Mouse (Mus musculus) midbrain, embryonic 14.5 days (tissue): ENCODE results near the gene Mrps34. TPM values are rescaled to one million over a fixed set of nuclear protein-coding genes. Genes with fewer than 3 reads are reported as not detected.
A peak's percentile ranks its signal among the peaks of the same experiment; 100 is the strongest.
"Not testable (repeated sequence)": the region's sequence is repeated elsewhere in the genome, so short reads cannot be mapped to it uniquely, and the experiment has no call there.

Source experiments
- ATAC-seq: fragments of 200-750 bp; cut with Nextera tagmentation; 2 replicates; pipeline ENCODE4 v1.8.0; 2017; ENCODE audit warnings: moderate number of reproducible peaks, moderate library complexity; ENCODE audit not compliant: low FRiP score, low TSS enrichment
- DNase-seq: peaks from one replicate; pipeline ENCODE4 v3.0.0-alpha.2; 2015
- H3K27ac ChIP-seq: fragments of 300-500 bp; sonication (generic); replicated peaks from 2 replicates; pipeline ENCODE4 v1.5.1; 2014; ENCODE audit warnings: mild to moderate bottlenecking, low read depth, low read length, moderate library complexity
- H3K27me3 ChIP-seq: fragments of 300-500 bp; sonication (generic); 2 replicates; pipeline ENCODE4 v1.6.1; 2014; ENCODE audit warnings: low read length, control low read depth, mixed read lengths; ENCODE audit not compliant: control insufficient read depth, insufficient read depth
- H3K36me3 ChIP-seq: fragments of 300-500 bp; sonication (generic); 2 replicates; pipeline ENCODE4 v1.6.1; 2014; ENCODE audit warnings: low read length, control low read depth; ENCODE audit not compliant: control insufficient read depth, insufficient read depth
- H3K4me1 ChIP-seq: fragments of 300-500 bp; sonication (generic); 2 replicates; pipeline ENCODE4 v1.6.1; 2014; ENCODE audit warnings: mild to moderate bottlenecking, antibody characterized with exemption, low read length, control low read depth; ENCODE audit not compliant: control insufficient read depth, insufficient read depth
- H3K4me2 ChIP-seq: fragments of 300-500 bp; sonication (generic); 2 replicates; pipeline ENCODE4 v1.6.1; 2014; ENCODE audit warnings: mild to moderate bottlenecking, low read length, moderate library complexity
- H3K4me3 ChIP-seq: fragments of 300-500 bp; sonication (generic); replicated peaks from 2 replicates; pipeline ENCODE4 v1.5.1; 2014; ENCODE audit warnings: low read depth, low read length
- H3K9ac ChIP-seq: fragments of 300-500 bp; sonication (generic); replicated peaks from 2 replicates; pipeline ENCODE4 v1.6.1; 2014; ENCODE audit warnings: mild to moderate bottlenecking, low read length, moderate library complexity
- H3K9me3 ChIP-seq: fragments of 300-500 bp; sonication (generic); 2 replicates; pipeline ENCODE4 v1.6.1; 2016; ENCODE audit warnings: low read length, control low read depth, mixed read lengths; ENCODE audit not compliant: control insufficient read depth
- WGBS: fragments of 180-500 bp; shearing (Covaris S2); extraction: QIAGEN DNeasy Blood & Tissue Kit; methylation state at CpG from one replicate; pipeline ENCODE4 v1.1.7; 2014; 5-methylcytosine and 5-hydroxymethylcytosine counted together
- polyA plus RNA-seq: library from polyadenylated mRNA; unstranded; fragments of >200 nt; fragmentation: Nextera tagmentation; extraction: Ambion mirVana; gene quantifications from 2 replicates; pipeline ENCODE4 v1.2.1, GENCODE M21; 2014

The Mrps34 gene
- polyA plus RNA-seq, 1 experiment from 2014 or later: 74.7 TPM

DNA sequence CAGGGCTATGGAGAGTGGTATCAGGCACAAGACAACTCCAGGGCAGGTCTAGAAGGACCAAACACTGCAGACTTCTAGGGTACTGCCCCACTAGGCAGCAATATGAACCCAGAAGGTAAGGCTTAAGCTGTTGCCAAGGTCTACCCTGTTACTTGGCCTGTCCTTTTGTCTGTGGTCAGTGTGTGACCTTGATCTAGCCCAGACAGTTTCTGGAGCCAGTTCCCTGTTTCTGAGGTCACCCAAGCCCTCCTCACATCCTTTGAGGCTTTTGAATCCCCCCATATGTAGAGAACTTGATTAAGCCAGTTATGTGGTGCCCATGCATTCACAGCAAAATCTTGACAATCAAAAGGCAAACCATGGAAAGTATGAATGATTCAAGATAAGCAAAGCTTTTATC lies 40.8 kb downstream of the Mrps34 start:
- ATAC-seq (no peak), DNase-seq (no peak)
- Histone ChIP-seq H3K4me3 (peak overlapping the region; percentile 91), H3K9ac (peak overlapping the region; percentile 93), H3K36me3 (peaks cover 11% of the 10 kb centered on the region; the same call in 1 of the 2 replicates), H3K4me2 (peak overlapping the region; percentile 61), H3K9me3 (no peaks in the 10 kb centered on the region), H3K27me3 (no peaks in the 10 kb centered on the region), H3K4me1 (peaks cover 20% of the 10 kb centered on the region), H3K27ac (no peak overlapping the region)

GRCm38 (mm10) chr17:24936259-24937237 lies 41.6 kb downstream of the Mrps34 start, which contains the start of gene Mapk8ip3:
Gene Mapk8ip3, minus strand, starts transcription at chr17:24936977.
- H3K4me3 ChIP-seq: peak within 1 kb of the TSS; percentile 91
- H3K27ac ChIP-seq: peak within 1 kb of the TSS; percentile 92
- ATAC-seq (peak; percentile 97), DNase-seq (peak; percentile 97)
- peaks cover 14% of the 10 kb centered on the region for H3K36me3 ChIP-seq
- peak within 1 kb of the TSS; percentile 93 for H3K9ac ChIP-seq
- WGBS: under 1% methylated on average over 78 of the region's 78 CpGs
- H3K4me1 ChIP-seq: peaks cover 20% of the 10 kb centered on the region
- peak within 1 kb of the TSS; percentile 61 for H3K4me2 ChIP-seq
- no peaks in the 10 kb centered on the region for H3K9me3 ChIP-seq
- H3K27me3 ChIP-seq: no peaks in the 10 kb centered on the region

- peaks cover 20% of the 10 kb centered on the region for H3K4me1 ChIP-seq
- H3K27me3 ChIP-seq: no peaks in the 10 kb centered on the region
- H3K27ac ChIP-seq: peak overlapping the region; percentile 92
- peaks cover 13% of the 10 kb centered on the region for H3K36me3 ChIP-seq
- 48% methylated on average over 6 of the region's 6 CpGs for WGBS
- peak overlapping the region; percentile 61 for H3K4me2 ChIP-seq
- no peak for ATAC-seq
- DNase-seq: no peak
- peak overlapping the region; percentile 93 for H3K9ac ChIP-seq
- H3K9me3 ChIP-seq: no peaks in the 10 kb centered on the region
- H3K4me3 ChIP-seq: peak overlapping the region; percentile 91
Measured at GRCm38 (mm10) chr17:24937266-24937665, 42.4 kb downstream of the Mrps34 start.

GRCm38 (mm10) chr17:24942453-24942852 lies 47.5 kb downstream of the Mrps34 start:
- peak; percentile 32 for DNase-seq
- H3K9ac ChIP-seq, H3K27me3 ChIP-seq, H3K9me3 ChIP-seq, H3K4me1 ChIP-seq, H3K4me3 ChIP-seq, H3K27ac ChIP-seq, H3K4me2 ChIP-seq, ATAC-seq: not testable (repeated sequence)
- WGBS: 11% methylated on average over 2 of the region's 2 CpGs
- peaks cover 42% of the 10 kb centered on the region for H3K36me3 ChIP-seq

GRCm38 (mm10) chr17:24943036-24943435 lies 48.1 kb downstream of the Mrps34 start:
- DNase-seq (no peak), ATAC-seq (no peak)
- H3K4me2 ChIP-seq: no peak overlapping the region
- H3K9me3 ChIP-seq: no peaks in the 10 kb centered on the region
- peaks cover 48% of the 10 kb centered on the region for H3K36me3 ChIP-seq
- H3K4me1 ChIP-seq: no peaks in the 10 kb centered on the region
- 89% methylated on average over 7 of the region's 7 CpGs for WGBS
- no peak overlapping the region for H3K27ac ChIP-seq
- no peaks in the 10 kb centered on the region for H3K27me3 ChIP-seq
- H3K9ac ChIP-seq: no peak overlapping the region
- no peak overlapping the region for H3K4me3 ChIP-seq

DNA sequence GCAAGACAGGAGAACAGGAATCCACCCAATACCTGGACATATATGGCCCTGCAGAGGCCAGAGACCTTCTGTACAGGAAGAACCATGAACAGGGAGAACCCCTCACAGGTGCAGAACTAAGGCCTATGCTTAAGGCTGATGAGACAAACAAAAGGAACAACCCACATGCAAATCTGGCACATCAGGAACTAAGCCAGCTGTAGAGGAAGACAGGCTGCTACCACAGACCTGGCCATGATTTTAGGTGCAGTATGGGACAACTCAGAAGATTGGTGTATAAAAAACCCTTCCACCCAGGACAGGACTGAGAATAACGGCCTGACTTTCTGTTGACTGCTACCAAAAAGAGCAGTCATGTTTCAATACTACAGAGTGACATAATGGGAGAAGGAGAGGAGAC lies 48.7 kb downstream of the Mrps34 start:
- not testable (repeated sequence) for H3K4me2 ChIP-seq, H3K4me3 ChIP-seq, H3K4me1 ChIP-seq, H3K9ac ChIP-seq, H3K27ac ChIP-seq, H3K9me3 ChIP-seq, ATAC-seq, DNase-seq, H3K27me3 ChIP-seq
- WGBS: 84% methylated on average over 1 of the region's 1 CpGs
- peaks cover 54% of the 10 kb centered on the region for H3K36me3 ChIP-seq

Other genes with a start within 250 kb of the Mrps34 start
- 36.7 and 39.2 TPM in 2 replicates for gene Slc9a3r2, start 244.8 kb upstream of the Mrps34 start, polyA plus RNA-seq
- not detected in 2 replicates for gene Npw, start 236.7 kb upstream of the Mrps34 start, polyA plus RNA-seq
- gene Zfp598, start 225.4 kb upstream of the Mrps34 start, polyA plus RNA-seq: 22.8 and 24.5 TPM in 2 replicates
- 147 and 169 TPM in 2 replicates for gene Syngr3, start 205.2 kb upstream of the Mrps34 start, polyA plus RNA-seq
- 35.9 and 38.3 TPM in 2 replicates for gene Gfer, start 199.0 kb upstream of the Mrps34 start, polyA plus RNA-seq
- gene Noxo1, start 198.9 kb upstream of the Mrps34 start, polyA plus RNA-seq: 1.8 and 1.9 TPM in 2 replicates
- gene Tbl3, start 187.5 kb upstream of the Mrps34 start, polyA plus RNA-seq: 68.0 and 73.0 TPM in 2 replicates
- gene Rnf151, start 177.1 kb upstream of the Mrps34 start, polyA plus RNA-seq: 0.32 TPM in 1 of 2 replicates, not detected in the other
- gene Rps2, start 177.0 kb upstream of the Mrps34 start, polyA plus RNA-seq: 814 and 824 TPM in 2 replicates
- 282 and 319 TPM in 2 replicates for gene Ndufb10, start 170.6 kb upstream of the Mrps34 start, polyA plus RNA-seq
- not detected in 2 replicates for gene Rpl3l, start 167.3 kb upstream of the Mrps34 start, polyA plus RNA-seq
- gene Msrb1, start 158.5 kb upstream of the Mrps34 start, polyA plus RNA-seq: 19.7 and 20.1 TPM in 2 replicates
- gene Hs3st6, start 142.1 kb upstream of the Mrps34 start, polyA plus RNA-seq: not detected in 2 replicates
- not detected in 2 replicates for gene Meiob, start 90.8 kb upstream of the Mrps34 start, polyA plus RNA-seq
- 55.4 and 71.0 TPM in 2 replicates for gene Hagh, start 55.0 kb upstream of the Mrps34 start, polyA plus RNA-seq
- 18.0 and 18.9 TPM in 2 replicates for gene Fahd1, start 44.8 kb upstream of the Mrps34 start, polyA plus RNA-seq
- 0.18 TPM in 1 of 2 replicates, not detected in the other for gene Igfals, start 29.1 kb upstream of the Mrps34 start, polyA plus RNA-seq
- 70.4 and 73.3 TPM in 2 replicates for gene Nubp2, start 8.8 kb upstream of the Mrps34 start, polyA plus RNA-seq
- gene Spsb3, start 8.5 kb upstream of the Mrps34 start, polyA plus RNA-seq: 77.3 and 93.2 TPM in 2 replicates
- 21.6 and 26.9 TPM in 2 replicates for gene Eme2, start within 50 bp of the Mrps34 start, polyA plus RNA-seq
- 77.4 and 112 TPM in 2 replicates for gene Nme3, start 1.4 kb downstream of the Mrps34 start, polyA plus RNA-seq
- 83.3 and 86.1 TPM in 2 replicates for gene Mapk8ip3, start 41.9 kb downstream of the Mrps34 start, polyA plus RNA-seq
- 66.9 and 71.0 TPM in 2 replicates for gene Jpt2, start 65.6 kb downstream of the Mrps34 start, polyA plus RNA-seq
- 6.7 and 9.2 TPM in 2 replicates for gene Cramp1l, start 120.7 kb downstream of the Mrps34 start, polyA plus RNA-seq
- gene Ift140, start 121.0 kb downstream of the Mrps34 start, polyA plus RNA-seq: 16.6 and 17.3 TPM in 2 replicates
- gene Tmem204, start 188.5 kb downstream of the Mrps34 start, polyA plus RNA-seq: 6.5 and 10.8 TPM in 2 replicates
- 34.1 and 34.4 TPM in 2 replicates for gene Telo2, start 220.9 kb downstream of the Mrps34 start, polyA plus RNA-seq
- gene Ptx4, start 225.6 kb downstream of the Mrps34 start, polyA plus RNA-seq: not detected in 2 replicates
- 26.3 and 29.9 TPM in 2 replicates for gene Clcn7, start 238.3 kb downstream of the Mrps34 start, polyA plus RNA-seq